Mouse (Mus musculus) stomach, embryonic 16.5 days (tissue): ENCODE measurements around the gene Olfr1122. TPM values are rescaled to one million over a fixed set of nuclear protein-coding genes. Genes with fewer than 3 reads are reported as not detected.
"Not testable (repeated sequence)": the region's sequence is repeated elsewhere in the genome, so short reads cannot be mapped to it uniquely, and the experiment has no call there.

Experiments
- ATAC-seq: fragments of 200-750 bp; cut with Nextera tagmentation; 2 replicates; pipeline ENCODE4 v1.8.0; 2017; ENCODE audit warnings: moderate number of reproducible peaks, moderate TSS enrichment; ENCODE audit not compliant: insufficient read depth, low FRiP score
- H3K27ac ChIP-seq: fragments of 300-500 bp; sonication (generic); 2 replicates; pipeline ENCODE4 v1.5.1; 2014; ENCODE audit warnings: low read length
- H3K27me3 ChIP-seq: fragments of 300-500 bp; sonication (generic); 2 replicates; pipeline ENCODE4 v1.6.1; 2014; ENCODE audit warnings: low read length, control low read depth, mixed read lengths; ENCODE audit not compliant: control insufficient read depth, insufficient read depth
- H3K36me3 ChIP-seq: fragments of 300-500 bp; sonication (generic); 2 replicates; pipeline ENCODE4 v1.6.1; 2014; ENCODE audit warnings: low read length; ENCODE audit not compliant: control insufficient read depth, insufficient read depth
- H3K4me1 ChIP-seq: fragments of 300-500 bp; sonication (generic); 2 replicates; pipeline ENCODE4 v1.6.1; 2014; ENCODE audit warnings: low read length, control low read depth, mixed read lengths; ENCODE audit not compliant: control insufficient read depth, insufficient read depth
- H3K4me2 ChIP-seq: fragments of 300-500 bp; sonication (generic); 2 replicates; pipeline ENCODE4 v1.6.1; 2014; ENCODE audit warnings: low read depth, low read length, mixed read lengths
- H3K4me3 ChIP-seq: fragments of 300-500 bp; sonication (generic); replicated peaks from 2 replicates; pipeline ENCODE4 v1.5.1; 2014; ENCODE audit warnings: mild to moderate bottlenecking, low read length
- H3K9ac ChIP-seq: fragments of 300-500 bp; sonication (generic); 2 replicates; pipeline ENCODE4 v1.6.1; 2014; ENCODE audit warnings: low read length
- H3K9me3 ChIP-seq: fragments of 300-500 bp; sonication (generic); replicated peaks from 2 replicates; pipeline ENCODE4 v1.6.1; 2016; ENCODE audit warnings: low read length, control low read depth; ENCODE audit not compliant: control insufficient read depth
- WGBS: fragments of 180-500 bp; shearing (Covaris S2); extraction: QIAGEN DNeasy Blood & Tissue Kit; methylation state at CpG from one replicate; pipeline ENCODE4 v1.1.7; 2014; 5-methylcytosine and 5-hydroxymethylcytosine counted together
- polyA plus RNA-seq: library from polyadenylated mRNA; unstranded; fragments of >200 nt; fragmentation: Nextera tagmentation; extraction: Ambion mirVana; gene quantifications from 2 replicates; pipeline ENCODE4 v1.2.1, GENCODE M21; 2015

Olfr1122 gene
- polyA plus RNA-seq: not detected in 2 replicates

DNA sequence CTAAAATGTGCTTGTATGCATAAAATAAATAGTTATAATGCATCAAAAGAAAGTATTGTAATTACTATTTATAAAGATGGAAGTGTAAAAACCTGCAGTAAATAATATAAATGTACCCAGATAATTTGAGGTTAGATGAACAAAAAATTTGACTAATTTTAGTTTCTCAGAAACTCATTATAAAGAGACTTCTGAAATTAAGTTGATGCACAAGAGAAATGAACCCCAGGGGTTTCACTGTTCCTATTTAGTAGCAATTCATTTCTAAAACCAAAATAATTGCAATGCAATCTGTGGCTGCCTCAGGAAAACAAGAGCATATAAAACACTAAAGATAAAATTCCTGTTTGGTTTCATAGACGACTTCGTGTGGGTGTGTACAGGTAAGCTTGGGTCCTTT, at the start of gene Olfr1122:
Olfr1122 (plus strand) TSS at position 301 of the 400 bp plus-strand sequence.
- Histone ChIP-seq H3K4me2 (no peak within 1 kb of the TSS), H3K9ac (no peak within 1 kb of the TSS), H3K4me1 (no peaks in the 10 kb centered on the region), H3K36me3 (no peaks in the 10 kb centered on the region), H3K27me3 (no peaks in the 10 kb centered on the region), H3K4me3 (no peak within 1 kb of the TSS), H3K27ac (no peak within 1 kb of the TSS), H3K9me3 (no peaks in the 10 kb centered on the region)
- WGBS: 71% methylated on average over 2 of the region's 2 CpGs
- no peak for ATAC-seq

DNA sequence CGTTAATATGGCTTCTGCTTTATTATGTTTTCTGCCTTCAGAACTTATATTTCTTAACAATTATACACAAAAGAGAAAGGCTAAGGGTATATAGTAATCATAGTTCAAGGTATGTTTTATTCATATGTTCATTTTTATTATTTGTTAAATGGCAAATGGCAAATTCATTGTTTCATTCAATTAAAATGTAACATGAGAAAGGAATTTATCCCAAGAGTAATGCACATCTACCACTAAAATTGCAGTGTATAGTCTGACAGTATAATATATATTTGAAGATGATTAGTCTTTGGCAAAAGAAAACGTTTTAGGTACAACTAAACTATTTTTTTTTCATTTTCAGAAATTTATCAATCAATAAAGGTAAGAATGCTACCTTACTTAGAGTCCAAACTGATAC, 31.1 kb upstream of the Olfr1122 start, which contains the start of gene Olfr1120:
Olfr1120 (plus strand) TSS at position 301 of the 400 bp plus-strand sequence.
- ATAC-seq: no peak
- no peak within 1 kb of the TSS for H3K4me3 ChIP-seq
- no peak within 1 kb of the TSS for H3K27ac ChIP-seq
- no peak within 1 kb of the TSS for H3K4me2 ChIP-seq
- H3K9me3 ChIP-seq: no peaks in the 10 kb centered on the region
- no peaks in the 10 kb centered on the region for H3K4me1 ChIP-seq
- H3K36me3 ChIP-seq: no peaks in the 10 kb centered on the region
- no peaks in the 10 kb centered on the region for H3K27me3 ChIP-seq
- WGBS: 55% methylated on average over 2 of the region's 2 CpGs
- no peak within 1 kb of the TSS for H3K9ac ChIP-seq

- not testable (repeated sequence) for H3K4me2 ChIP-seq, H3K9me3 ChIP-seq, H3K9ac ChIP-seq, H3K36me3 ChIP-seq, ATAC-seq, H3K27me3 ChIP-seq, H3K27ac ChIP-seq, H3K4me3 ChIP-seq, H3K4me1 ChIP-seq
- 95% methylated on average over 2 of the region's 2 CpGs for WGBS
These were observed 25.5 kb upstream of the Olfr1122 start for GRCm38 (mm10) chr2:87360121-87360520.

DNA sequence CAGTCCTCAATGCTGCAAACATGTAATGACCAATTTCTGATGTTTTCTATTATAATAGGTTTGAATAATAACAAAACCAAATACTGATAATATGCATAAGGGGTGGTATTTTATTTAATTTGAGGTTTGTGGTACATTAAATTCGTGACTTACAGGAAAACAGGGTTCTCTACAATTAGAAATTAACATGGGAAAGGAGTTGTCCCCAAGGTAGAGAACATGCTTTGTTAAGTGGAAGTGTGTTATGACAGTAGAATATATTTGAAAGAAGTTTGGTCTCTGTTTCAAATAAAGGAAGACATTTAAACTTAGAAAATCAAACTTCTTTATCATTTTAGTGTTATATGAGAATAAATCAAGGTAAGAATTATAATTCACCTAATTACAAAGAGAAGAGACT, 16.1 kb upstream of the Olfr1122 start, which contains the start of gene Olfr1121:
Olfr1121 (plus strand) TSS at position 301 of the 400 bp plus-strand sequence.
- ATAC-seq: no peak
- H3K9ac ChIP-seq: no peak within 1 kb of the TSS
- no peaks in the 10 kb centered on the region for H3K9me3 ChIP-seq
- no peaks in the 10 kb centered on the region for H3K36me3 ChIP-seq
- 34% methylated on average over 1 of the region's 1 CpGs for WGBS
- no peak within 1 kb of the TSS for H3K27ac ChIP-seq
- H3K4me2 ChIP-seq: no peak within 1 kb of the TSS
- no peak within 1 kb of the TSS for H3K4me3 ChIP-seq
- H3K27me3 ChIP-seq: no peaks in the 10 kb centered on the region
- no peaks in the 10 kb centered on the region for H3K4me1 ChIP-seq

GRCm38 (mm10) chr2:87371726-87372125, 13.9 kb upstream of the Olfr1122 start:
- no peaks in the 10 kb centered on the region for H3K27me3 ChIP-seq
- no peaks in the 10 kb centered on the region for H3K36me3 ChIP-seq
- no peaks in the 10 kb centered on the region for H3K4me1 ChIP-seq
- no peak for ATAC-seq
- H3K9me3 ChIP-seq: no peaks in the 10 kb centered on the region
- H3K27ac ChIP-seq: no peak overlapping the region
- no peak overlapping the region for H3K9ac ChIP-seq
- no peak overlapping the region for H3K4me3 ChIP-seq
- H3K4me2 ChIP-seq: no peak overlapping the region
- 84% methylated on average over 4 of the region's 4 CpGs for WGBS

- WGBS: 73% methylated on average over 2 of the region's 2 CpGs
- H3K9ac ChIP-seq: no peak overlapping the region
- no peak overlapping the region for H3K4me3 ChIP-seq
- H3K27me3 ChIP-seq: no peaks in the 10 kb centered on the region
- H3K36me3 ChIP-seq: no peaks in the 10 kb centered on the region
- ATAC-seq: no peak
- H3K4me2 ChIP-seq: no peak overlapping the region
- no peaks in the 10 kb centered on the region for H3K4me1 ChIP-seq
- no peaks in the 10 kb centered on the region for H3K9me3 ChIP-seq
- no peak overlapping the region for H3K27ac ChIP-seq
These were observed 1.7 kb upstream of the Olfr1122 start for GRCm38 (mm10) chr2:87383935-87384334.

DNA sequence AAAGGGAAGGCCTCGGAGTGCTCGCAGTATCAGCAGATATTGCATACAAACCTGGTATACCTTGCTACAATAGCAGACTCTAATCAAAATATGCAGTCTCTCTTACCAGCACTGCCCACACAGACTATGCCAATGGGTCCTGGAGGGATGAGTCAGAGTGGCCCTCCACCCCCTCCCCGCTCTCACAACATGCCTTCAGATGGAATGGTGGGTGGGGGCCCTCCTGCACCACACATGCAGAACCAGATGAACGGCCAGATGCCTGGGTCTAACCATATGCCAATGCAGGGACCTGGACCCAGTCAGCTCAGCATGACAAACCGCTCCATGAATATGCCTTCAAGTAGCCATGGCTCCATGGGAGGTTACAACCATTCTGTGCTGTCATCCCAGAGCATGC, 8.0 kb downstream of the Olfr1122 start:
- H3K9me3 ChIP-seq, ATAC-seq, H3K4me3 ChIP-seq, H3K27ac ChIP-seq, H3K27me3 ChIP-seq, H3K4me1 ChIP-seq, H3K4me2 ChIP-seq, H3K9ac ChIP-seq, H3K36me3 ChIP-seq: not testable (repeated sequence)
- WGBS: 93% methylated on average over 5 of the region's 5 CpGs

DNA sequence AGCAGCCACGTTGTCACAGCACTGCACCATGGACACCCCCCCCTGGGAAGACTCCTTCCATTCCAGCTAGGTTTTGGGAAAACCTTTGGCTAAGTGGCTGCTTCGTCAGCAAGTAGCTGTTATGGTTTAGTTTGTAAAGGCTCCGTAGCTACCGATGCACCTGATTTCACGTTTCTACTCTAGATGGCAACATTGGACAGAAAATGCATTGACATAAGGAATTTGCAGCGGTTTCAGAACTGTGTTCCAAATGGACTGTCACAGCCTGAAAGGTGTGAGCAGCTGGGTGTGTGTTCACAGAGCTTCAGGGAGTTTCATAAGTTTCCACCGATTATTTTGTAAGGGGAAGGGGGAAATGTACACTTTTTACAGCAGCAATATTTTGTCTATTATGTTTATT, 9.0 kb downstream of the Olfr1122 start:
- not testable (repeated sequence) for H3K27ac ChIP-seq, H3K4me2 ChIP-seq
- WGBS: 75% methylated on average over 7 of the region's 7 CpGs

GRCm38 (mm10) chr2:87416335-87416734, 30.7 kb downstream of the Olfr1122 start, which contains the start of gene Olfr1123:
TSS of gene Olfr1123 (plus strand) at chr2:87416635.
- Histone ChIP-seq H3K36me3 (no peaks in the 10 kb centered on the region), H3K9ac (no peak within 1 kb of the TSS), H3K4me2 (no peak within 1 kb of the TSS), H3K9me3 (no peaks in the 10 kb centered on the region), H3K27ac (no peak within 1 kb of the TSS), H3K4me1 (no peaks in the 10 kb centered on the region), H3K27me3 (no peaks in the 10 kb centered on the region), H3K4me3 (no peak within 1 kb of the TSS)
- WGBS: 63% methylated on average over 1 of the region's 1 CpGs
- no peak for ATAC-seq

More for the DNA sequence above, 9.0 kb downstream of the Olfr1122 start:
- H3K9ac ChIP-seq, H3K27me3 ChIP-seq, H3K4me1 ChIP-seq, H3K36me3 ChIP-seq, ATAC-seq, H3K9me3 ChIP-seq, H3K4me3 ChIP-seq: not testable (repeated sequence)
